Comparison of ENCODE assay signal across 13 mouse cellular contexts in genomic region chr17:88625350-88625749, GRCm38 (mm10). TPM values are rescaled to one million over a fixed set of nuclear protein-coding genes. Genes with fewer than 3 reads are reported as not detected.
DNase-seq lines count a peak whose midpoint lies in the region; ATAC-seq and TF ChIP-seq lines count a peak whose summit lies in the region.
"Had no signal": no experiment of that assay in that cellular context is flagged by ENCODE, and none has a peak within 500 bp of the region (broad histone marks: within the 10 kb centered on the region; RNA-seq: fewer than 3 reads in every experiment).

No protein-coding gene starts in this region.

- H3K36me3 ChIP-seq in liver, adult 2 months (ENCODE audit: control insufficient read depth, insufficient read depth, low read length) = no peaks in the 10 kb centered on the region
- peaks cover 24% of the 10 kb centered on the region for H3K36me3 ChIP-seq in embryonic facial prominence, embryonic 15.5 days
- H3K36me3 ChIP-seq in liver, embryonic 12.5 days = no peaks in the 10 kb centered on the region
- H3K36me3 ChIP-seq: midbrain, embryonic 13.5 days had no signal

- no peak for TF ChIP-seq POLR2A in liver, adult 2 months (IDR thresholded peaks at IDR 0.05; ENCODE audit: extremely low read depth, insufficient read depth, low read length)

- H3K4me3 ChIP-seq in liver, adult 2 months (ENCODE audit: insufficient read depth, low read depth, low read length) = no peak overlapping the region
- H3K4me3 ChIP-seq in embryonic facial prominence, embryonic 15.5 days (replicated peaks) = no peak overlapping the region
- H3K4me3 ChIP-seq in liver, embryonic 12.5 days = no peak overlapping the region
- H3K4me3 ChIP-seq: midbrain, embryonic 13.5 days had no signal

- H3K4me2 ChIP-seq in embryonic facial prominence, embryonic 15.5 days (replicated peaks) = no peak overlapping the region
- H3K4me2 ChIP-seq in liver, embryonic 12.5 days = no peak overlapping the region
- H3K4me2 ChIP-seq: midbrain, embryonic 13.5 days had no signal

- no peak overlapping the region for H3K9ac ChIP-seq in liver, adult 2 months (ENCODE audit: low read depth, low read length)
- no peak overlapping the region for H3K9ac ChIP-seq in embryonic facial prominence, embryonic 15.5 days
- H3K9ac ChIP-seq in liver, embryonic 12.5 days = no peak overlapping the region
- H3K9ac ChIP-seq: midbrain, embryonic 13.5 days had no signal

- H3K79me2 ChIP-seq in liver, adult 2 months (ENCODE audit: control insufficient read depth, insufficient read depth, low read length) = peaks cover 4% of the 10 kb centered on the region; the same call in 1 of the 2 replicates

- H3K27ac ChIP-seq in liver, adult 2 months (replicated peaks; ENCODE audit: insufficient read depth, low read depth, low read length) = peak overlapping the region; percentile 48
- H3K27ac ChIP-seq in embryonic facial prominence, embryonic 15.5 days (replicated peaks) = peak overlapping the region; percentile 86
- H3K27ac ChIP-seq in liver, embryonic 12.5 days = peak overlapping the region; percentile 31
- H3K27ac ChIP-seq: midbrain, embryonic 13.5 days had no signal

- 90% methylated on average over 13 of the region's 13 CpGs for WGBS in liver, adult 2 months
- WGBS in embryonic facial prominence, embryonic 15.5 days = 87% methylated on average over 13 of the region's 13 CpGs
- WGBS in liver, embryonic 12.5 days (ENCODE audit: insufficient replicate concordance) = 82% methylated on average over 13 of the region's 13 CpGs

- TF ChIP-seq CTCF in liver, adult 2 months (IDR thresholded peaks at IDR 0.05; ENCODE audit: low read depth, low read length) = no peak

- no peaks in the 10 kb centered on the region for H3K27me3 ChIP-seq in liver, adult 2 months (ENCODE audit: control insufficient read depth, insufficient read depth, low read length)
- no peaks in the 10 kb centered on the region for H3K27me3 ChIP-seq in embryonic facial prominence, embryonic 15.5 days
- no peaks in the 10 kb centered on the region for H3K27me3 ChIP-seq in liver, embryonic 12.5 days (replicated peaks)
- H3K27me3 ChIP-seq: midbrain, embryonic 13.5 days; Patski had no signal

- no peak for ATAC-seq in embryonic facial prominence, embryonic 15.5 days (ENCODE audit: insufficient number of reproducible peaks, low FRiP score, low TSS enrichment, low read depth)
- no peak for ATAC-seq in liver, embryonic 12.5 days
- ATAC-seq: midbrain, embryonic 13.5 days; Patski had no signal

- DNase-seq in heart, adult 11 months = peak; percentile 84
- DNase-seq in heart, postnatal 4 days = no peak
- DNase-seq in liver, adult 2 months (ENCODE audit: extremely low read depth, low read depth, low spot score) = no peak
- no peak for DNase-seq in liver
- DNase-seq in right cerebral cortex, postnatal 36 days (ENCODE audit: low spot score in 2 of 2) = no peak
- DNase-seq in gastrocnemius, postnatal 10 days = no peak
- DNase-seq: cerebellum, postnatal 14 days had no signal

- no peaks in the 10 kb centered on the region for H3K9me3 ChIP-seq in embryonic facial prominence, embryonic 15.5 days (replicated peaks)
- no peaks in the 10 kb centered on the region for H3K9me3 ChIP-seq in liver, embryonic 12.5 days (replicated peaks)

- peaks cover 22% of the 10 kb centered on the region for H3K4me1 ChIP-seq in liver, adult 2 months (ENCODE audit: control insufficient read depth, insufficient read depth, low read length)
- H3K4me1 ChIP-seq in embryonic facial prominence, embryonic 15.5 days = peaks cover 52% of the 10 kb centered on the region
- peaks cover 22% of the 10 kb centered on the region; the same call in 1 of the 2 replicates for H3K4me1 ChIP-seq in liver, embryonic 12.5 days

RNA-seq across cellular contexts. Expression of gene Ston1, which starts 27.9 kb away (rescaled TPM):
- 10 to 100 TPM; 25.3 to 28.7 TPM for total RNA-seq in heart, postnatal 4 days (2021)
- total RNA-seq in liver, adult 2 months (2014; rRNA removed) = 2.5 and 5.3 TPM in 2 replicates
- 5.1 and 5.8 TPM in 2 replicates for polyA plus RNA-seq in liver, adult 2 months (2012; rRNA removed)
- polyA plus RNA-seq in embryonic facial prominence, embryonic 15.5 days (2015; fragmentation: Nextera tagmentation; extraction: Ambion mirVana) = 5.9 and 7.7 TPM in 2 replicates
- polyA plus RNA-seq in liver, embryonic 12.5 days (2016; fragmentation: Nextera tagmentation; extraction: Ambion mirVana) = 1.4 TPM in 2 replicates
- total RNA-seq in gastrocnemius, postnatal 10 days (2021) = 10 to 100 TPM; 14.8 to 15.2 TPM
- total RNA-seq: hematopoietic stem cell, adult 5-6 weeks had no signal

RNA-seq across cellular contexts. Expression of gene Gtf2a1l, which starts 43.1 kb away (rescaled TPM):
- total RNA-seq in heart, postnatal 4 days (2021) = not detected
- not detected in 2 replicates for total RNA-seq in liver, adult 2 months (2014; rRNA removed)
- not detected in 2 replicates for polyA plus RNA-seq in liver, adult 2 months (2012; rRNA removed)
- 0.47 and 0.53 TPM in 2 replicates for polyA plus RNA-seq in embryonic facial prominence, embryonic 15.5 days (2015; fragmentation: Nextera tagmentation; extraction: Ambion mirVana)
- polyA plus RNA-seq in liver, embryonic 12.5 days (2016; fragmentation: Nextera tagmentation; extraction: Ambion mirVana) = not detected in 2 replicates
- not detected for total RNA-seq in gastrocnemius, postnatal 10 days (2021)
- total RNA-seq: hematopoietic stem cell, adult 5-6 weeks had no signal
- polyA plus RNA-seq: forebrain, embryonic 11.5 days; Patski had no signal

Comparison
In these comparisons a context has a peak if more than half of its experiments do, and no peak if none do; other contexts are left out.
1. H3K27ac ChIP-seq: peak in every context shown above with its lines; median percentile 86 in embryonic facial prominence, embryonic 15.5 days; 48 in liver, adult 2 months; 31 in liver, embryonic 12.5 days.